Mouse (Mus musculus) CH12.LX (cell line): ENCODE data around the gene Megf8.

Experiments used
- JUND ChIP-seq: conservative IDR thresholded peaks from 2 replicates; pipeline ENCODE4 v1.6.1; 2011; ENCODE audit warnings: low read depth, low read length, improper control_type of control experiment
- NRF1 ChIP-seq: IDR thresholded peaks from 2 replicates; pipeline ENCODE4 v1.6.1; 2014; ENCODE audit warnings: low read depth, mild to moderate bottlenecking, inconsistent platforms, low read length, improper control_type of control experiment, moderate library complexity
- POLR2A ChIP-seq: IDR thresholded peaks from 2 replicates; pipeline ENCODE4 v1.6.1; 2011; ENCODE audit warnings: low read depth, mild to moderate bottlenecking, improper control_type of control experiment, low read length
- RAD21 ChIP-seq: IDR thresholded peaks from 2 replicates; pipeline ENCODE4 v1.6.1; 2011; ENCODE audit warnings: low read depth, mild to moderate bottlenecking, low read length, improper control_type of control experiment, moderate library complexity
- USF2 ChIP-seq: conservative IDR thresholded peaks from 2 replicates; pipeline ENCODE4 v1.6.1; 2011; ENCODE audit warnings: low read depth, low read length, improper control_type of control experiment

- no peak for TF ChIP-seq USF2
- no peak for TF ChIP-seq NRF1
- TF ChIP-seq POLR2A, result no peak
- no peak for TF ChIP-seq JUND
- TF ChIP-seq RAD21, result no peak
Observed at GRCm38 (mm10) chr7:25411861-25412260, 94.9 kb downstream of the Megf8 start.
